Mouse (Mus musculus): ENCODE results near the gene Mbd3. TPM values are rescaled to one million over a fixed set of nuclear protein-coding genes. Genes with fewer than 3 reads are reported as not detected.

The Mbd3 gene
- total and polyA plus RNA-seq, 2 experiments from 2014 or later, result 50.4 to 175 TPM

DNA sequence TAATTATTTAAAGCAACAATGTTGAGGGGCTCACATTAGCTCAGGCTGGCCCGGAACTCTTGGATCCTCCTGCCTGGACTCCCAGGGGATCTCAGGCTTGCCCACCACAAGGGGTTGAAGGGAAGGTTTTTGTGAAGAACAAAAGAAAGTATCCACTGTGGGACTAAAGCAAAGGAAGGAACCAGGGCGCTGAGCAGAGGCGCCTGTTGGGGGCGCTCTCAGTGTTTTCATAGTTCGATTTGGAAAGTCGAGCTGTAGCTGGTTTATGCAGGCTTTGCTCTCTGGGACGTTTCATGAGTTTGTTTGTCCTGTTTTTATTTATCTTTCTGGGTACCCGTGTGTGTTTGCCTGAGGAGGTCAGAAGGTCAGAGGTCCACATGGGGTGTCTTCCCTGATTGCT is 42.2 kb upstream of the Mbd3 start:
- 58% methylated on average over 8 of the region's 8 CpGs for WGBS
- no peak overlapping the region for H3K4me2 ChIP-seq (ENCODE audit: low read depth, low read length)
- no peak for ATAC-seq

DNA sequence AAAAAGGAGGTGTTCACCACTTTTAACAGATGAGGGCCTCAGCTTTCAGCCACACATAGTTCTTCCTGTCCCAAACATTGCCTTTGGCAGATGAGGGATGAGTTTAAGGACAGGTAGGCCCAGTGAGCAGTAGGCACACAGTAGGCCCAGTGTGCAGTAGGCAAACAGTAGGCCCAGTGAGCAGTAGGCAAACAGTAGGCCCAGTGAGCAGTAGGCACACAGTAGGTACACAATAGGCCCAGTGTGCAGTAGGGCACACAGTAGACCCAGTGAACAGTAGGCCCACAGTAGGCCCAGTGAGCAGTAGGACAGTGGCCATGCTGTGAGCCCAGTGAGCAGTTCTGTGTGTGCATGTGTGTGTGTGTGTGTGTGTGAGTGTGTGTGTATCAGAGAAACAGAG is 40.7 kb upstream of the Mbd3 start:
- H3K4me1 ChIP-seq (ENCODE audit: insufficient read depth, low read length), result no peaks in the 10 kb centered on the region
- H3K9ac ChIP-seq (replicated peaks; ENCODE audit: low read length), result no peak overlapping the region
- ATAC-seq (no peak), DNase-seq (ENCODE audit: low spot score) (no peak)
- H3K9me3 ChIP-seq (ENCODE audit: low read length), result no peaks in the 10 kb centered on the region
- TF ChIP-seq CTCF (IDR thresholded peaks at IDR 0.05; ENCODE audit: low read depth), result no peak
- no peaks in the 10 kb centered on the region for H3K27me3 ChIP-seq (ENCODE audit: insufficient read depth, low read length)
- H3K4me2 ChIP-seq (ENCODE audit: low read depth, low read length), result no peak overlapping the region
- no peak overlapping the region for H3K27ac ChIP-seq
- no peaks in the 10 kb centered on the region for H3K36me3 ChIP-seq (ENCODE audit: insufficient read depth, low read length)
- no peak overlapping the region for H3K4me3 ChIP-seq (ENCODE audit: low read length)

More for the DNA sequence above, 42.2 kb upstream of the Mbd3 start:
- Histone ChIP-seq H3K27me3 (ENCODE audit: insufficient read depth, low read length) (no peaks in the 10 kb centered on the region), H3K27ac (no peak overlapping the region), H3K9me3 (ENCODE audit: low read length) (no peaks in the 10 kb centered on the region), H3K4me3 (ENCODE audit: low read length) (no peak overlapping the region), H3K36me3 (ENCODE audit: insufficient read depth, low read length) (no peaks in the 10 kb centered on the region), H3K9ac (replicated peaks; ENCODE audit: low read length) (no peak overlapping the region), H3K4me1 (ENCODE audit: insufficient read depth, low read length) (no peaks in the 10 kb centered on the region)
- DNase-seq (ENCODE audit: low spot score), result no peak
- no peak; the same call in 1 of the 2 replicates for TF ChIP-seq CTCF (IDR thresholded peaks at IDR 0.05; ENCODE audit: low read depth)

DNA sequence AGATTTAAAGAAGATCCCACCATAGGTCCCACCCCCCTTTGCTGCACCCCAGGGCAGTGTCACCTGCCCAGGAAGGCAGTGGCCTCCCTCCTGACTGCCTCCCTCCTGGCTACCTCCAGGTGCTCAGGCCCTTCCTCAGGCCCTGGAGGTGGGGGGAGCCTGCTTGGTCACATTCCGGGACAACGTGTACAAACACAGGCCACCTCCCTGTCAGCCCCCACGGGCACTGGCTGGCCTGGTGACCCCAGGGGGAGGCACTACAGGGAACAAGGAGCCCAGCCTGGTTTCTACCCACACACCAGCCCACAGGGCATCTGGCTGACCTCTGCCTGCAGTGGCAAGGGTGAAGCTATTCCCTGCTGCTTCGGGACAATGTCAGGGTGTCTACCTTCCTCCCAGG is 38.6 kb upstream of the Mbd3 start:
- Histone ChIP-seq H3K4me2 (ENCODE audit: low read depth, low read length) (no peak overlapping the region), H3K9ac (replicated peaks; ENCODE audit: low read length) (no peak overlapping the region), H3K9me3 (ENCODE audit: low read length) (no peaks in the 10 kb centered on the region), H3K36me3 (ENCODE audit: insufficient read depth, low read length) (no peaks in the 10 kb centered on the region), H3K4me1 (ENCODE audit: insufficient read depth, low read length) (no peaks in the 10 kb centered on the region), H3K27me3 (ENCODE audit: insufficient read depth, low read length) (no peaks in the 10 kb centered on the region), H3K27ac (no peak overlapping the region), H3K4me3 (ENCODE audit: low read length) (no peak overlapping the region)
- ATAC-seq (no peak), DNase-seq (ENCODE audit: low spot score) (no peak)
- TF ChIP-seq CTCF (IDR thresholded peaks at IDR 0.05; ENCODE audit: low read depth), result no peak
- 67% methylated on average over 4 of the region's 4 CpGs for WGBS

DNA sequence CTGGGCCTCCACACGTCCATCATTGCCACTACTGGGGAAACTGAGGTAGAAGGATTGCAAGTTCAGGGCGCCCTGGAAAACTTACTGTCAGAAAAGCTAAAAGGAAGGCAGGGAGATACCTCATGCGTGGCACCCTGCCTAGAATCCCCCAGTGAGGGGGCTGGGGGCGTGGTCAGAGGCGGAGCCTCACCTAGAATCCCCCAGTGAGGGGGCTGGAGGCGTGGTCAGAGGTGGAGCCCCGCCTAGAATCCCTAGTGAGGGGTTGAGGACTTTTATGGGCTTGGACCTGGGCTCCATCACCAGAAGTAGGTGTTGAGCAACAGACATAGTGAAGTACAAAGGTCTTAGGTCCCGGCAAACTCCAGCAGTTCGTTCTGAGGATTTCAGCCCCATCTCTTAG is 36.9 kb upstream of the Mbd3 start:
- H3K27ac ChIP-seq, result no peak overlapping the region

DNA sequence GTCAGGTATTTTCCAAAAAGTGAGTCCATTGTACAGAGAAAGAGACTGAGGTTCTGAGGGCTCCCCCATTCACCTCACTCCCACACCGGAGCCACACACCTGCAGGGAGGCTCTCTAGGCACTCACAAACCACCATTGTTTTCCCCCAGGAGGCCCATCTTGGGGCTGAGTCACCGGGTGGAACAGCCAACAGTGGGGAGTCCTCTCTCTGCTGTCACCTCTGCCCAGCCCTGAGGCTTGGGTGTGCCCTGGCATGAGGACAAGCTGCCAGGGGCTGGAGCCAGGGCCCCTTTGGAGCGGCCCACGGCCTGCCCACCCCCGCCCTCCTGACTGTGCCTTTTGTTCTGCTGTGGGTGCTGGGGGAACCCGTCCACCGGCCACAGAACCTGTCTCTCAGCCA is 36.4 kb upstream of the Mbd3 start:
- ATAC-seq (no peak), DNase-seq (ENCODE audit: low spot score) (no peak)
- 43% methylated on average over 7 of the region's 7 CpGs for WGBS
- Histone ChIP-seq H3K9me3 (ENCODE audit: low read length) (no peaks in the 10 kb centered on the region), H3K4me3 (ENCODE audit: low read length) (no peak overlapping the region), H3K4me1 (ENCODE audit: insufficient read depth, low read length) (peaks cover 11% of the 10 kb centered on the region; the same call in 1 of the 2 replicates), H3K4me2 (ENCODE audit: low read depth, low read length) (no peak overlapping the region), H3K27me3 (ENCODE audit: insufficient read depth, low read length) (no peaks in the 10 kb centered on the region), H3K27ac (no peak overlapping the region), H3K9ac (replicated peaks; ENCODE audit: low read length) (no peak overlapping the region), H3K36me3 (ENCODE audit: insufficient read depth, low read length) (no peaks in the 10 kb centered on the region)
- TF ChIP-seq CTCF (IDR thresholded peaks at IDR 0.05; ENCODE audit: low read depth), result no peak

More for the DNA sequence above, 36.9 kb upstream of the Mbd3 start:
- Histone ChIP-seq H3K4me3 (ENCODE audit: low read length) (no peak overlapping the region), H3K27me3 (ENCODE audit: insufficient read depth, low read length) (no peaks in the 10 kb centered on the region), H3K9me3 (ENCODE audit: low read length) (no peaks in the 10 kb centered on the region), H3K36me3 (ENCODE audit: insufficient read depth, low read length) (no peaks in the 10 kb centered on the region), H3K4me1 (ENCODE audit: insufficient read depth, low read length) (peaks cover 11% of the 10 kb centered on the region; the same call in 1 of the 2 replicates), H3K9ac (replicated peaks; ENCODE audit: low read length) (no peak overlapping the region), H3K4me2 (ENCODE audit: low read depth, low read length) (no peak overlapping the region)
- no peak for DNase-seq (ENCODE audit: low spot score)
- no peak for ATAC-seq
- WGBS, result 12% methylated on average over 9 of the region's 9 CpGs
- TF ChIP-seq CTCF (IDR thresholded peaks at IDR 0.05; ENCODE audit: low read depth), result no peak

DNA sequence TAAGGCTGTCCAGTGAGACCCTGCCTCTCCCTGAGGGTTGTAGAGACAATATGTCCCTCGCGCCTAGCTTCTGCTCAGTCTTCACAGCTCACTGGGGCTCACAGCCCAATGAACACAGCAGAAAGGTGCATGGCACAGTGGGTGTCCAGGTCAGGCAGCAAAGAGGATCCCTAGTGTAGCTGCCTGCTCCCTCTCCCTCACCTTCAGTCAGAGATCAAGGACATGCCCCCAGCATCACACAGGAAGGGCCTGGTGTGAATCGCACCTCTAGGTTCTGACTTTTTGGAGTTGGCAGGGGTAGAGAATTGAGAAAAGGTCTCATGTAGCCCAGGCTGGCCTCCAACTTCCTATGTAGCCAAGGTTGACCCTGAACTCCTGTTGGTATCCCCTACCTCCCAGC is 35.5 kb upstream of the Mbd3 start:
- no peak for ATAC-seq
- WGBS, result 78% methylated on average over 3 of the region's 3 CpGs
- 0 out of 2 replicates have a peak, but pooled peaks cover 7% of the 10 kb centered on the region for H3K36me3 ChIP-seq (ENCODE audit: insufficient read depth, low read length)

DNA sequence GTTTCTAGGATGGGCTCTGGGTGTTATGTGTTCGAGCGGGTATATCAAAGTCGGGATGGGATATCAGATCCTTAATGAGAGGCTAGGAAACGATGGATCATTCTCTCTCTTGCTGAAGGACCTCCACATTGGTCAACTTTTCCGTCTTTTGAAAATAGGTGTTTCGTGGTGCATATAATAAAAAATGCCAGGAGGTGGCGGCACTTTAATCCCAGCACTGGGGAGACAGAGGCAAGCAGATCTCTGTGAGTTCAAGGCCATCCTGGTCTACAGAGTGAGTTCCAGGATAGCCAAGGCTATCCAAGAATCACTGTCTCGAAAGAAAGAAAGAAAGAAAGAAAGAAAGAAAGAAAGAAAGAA is 34.9 kb upstream of the Mbd3 start:
- H3K9ac ChIP-seq (replicated peaks; ENCODE audit: low read length), result no peak overlapping the region
- no peak overlapping the region for H3K4me2 ChIP-seq (ENCODE audit: low read depth, low read length)
- TF ChIP-seq CTCF (IDR thresholded peaks at IDR 0.05; ENCODE audit: low read depth), result no peak
- H3K27me3 ChIP-seq (ENCODE audit: insufficient read depth, low read length), result no peaks in the 10 kb centered on the region
- 0 out of 2 replicates have a peak, but pooled peaks cover 13% of the 10 kb centered on the region for H3K36me3 ChIP-seq (ENCODE audit: insufficient read depth, low read length)
- 12% methylated on average over 8 of the region's 8 CpGs for WGBS
- H3K4me1 ChIP-seq (ENCODE audit: insufficient read depth, low read length), result peaks cover 11% of the 10 kb centered on the region; the same call in 1 of the 2 replicates
- no peaks in the 10 kb centered on the region for H3K9me3 ChIP-seq (ENCODE audit: low read length)
- H3K27ac ChIP-seq, result no peak overlapping the region
- ATAC-seq (no peak), DNase-seq (ENCODE audit: low spot score) (no peak)
- H3K4me3 ChIP-seq (ENCODE audit: low read length), result 0 out of 2 replicates have a peak overlapping the region, but pooled peaks have one; percentile 96

More for the DNA sequence above, 35.5 kb upstream of the Mbd3 start:
- no peak for TF ChIP-seq CTCF (IDR thresholded peaks at IDR 0.05; ENCODE audit: low read depth)
- Histone ChIP-seq H3K4me2 (ENCODE audit: low read depth, low read length) (no peak overlapping the region), H3K9me3 (ENCODE audit: low read length) (no peaks in the 10 kb centered on the region), H3K4me1 (ENCODE audit: insufficient read depth, low read length) (peaks cover 11% of the 10 kb centered on the region; the same call in 1 of the 2 replicates), H3K9ac (replicated peaks; ENCODE audit: low read length) (no peak overlapping the region), H3K27me3 (ENCODE audit: insufficient read depth, low read length) (no peaks in the 10 kb centered on the region), H3K27ac (no peak overlapping the region), H3K4me3 (ENCODE audit: low read length) (no peak overlapping the region)
- DNase-seq (ENCODE audit: low spot score), result no peak
